Mouse (Mus musculus): ENCODE data around the gene Cadm4. TPM values are rescaled to one million over a fixed set of nuclear protein-coding genes. Genes with fewer than 3 reads are reported as not detected.

Gene Cadm4
- total RNA-seq, 1 experiment, result 10.8 TPM

GRCm38 (mm10) chr7:24539686-24540085 is 57.9 kb downstream of the Cadm4 start:
- in situ Hi-C loops (cut with MboI; ENCODE audit: low sequenced_read_pairs in 2 of 2, unreplicated experiment in 2 of 2), result no loop called here
- Histone ChIP-seq H3K27ac (ENCODE audit: insufficient read depth, low read depth, low read length, poor library complexity, severe bottlenecking) (no peak overlapping the region), H3K4me1 (ENCODE audit: control insufficient read depth in 2 of 2, insufficient read depth in 2 of 2, low read length in 2 of 2, poor library complexity in 1 of 2) (0 out of 4 replicates have a peak, but pooled peaks cover 0 to 2% of the 10 kb centered on the region in 2 experiments), H3K4me3 (ENCODE audit: insufficient read depth in 1 of 2, low read depth in 1 of 2, low read length in 2 of 2, poor library complexity in 1 of 2, severe bottlenecking in 1 of 2) (no peak overlapping the region), H3K9ac (ENCODE audit: insufficient read depth, low read depth, low read length, poor library complexity, severe bottlenecking) (no peak overlapping the region), H3K36me3 (ENCODE audit: control insufficient read depth, insufficient read depth, low read length, poor library complexity, severe bottlenecking) (no peaks in the 10 kb centered on the region), H3K9me3 (ENCODE audit: control insufficient read depth, insufficient read depth, low read depth, low read length) (no peaks in the 10 kb centered on the region)
- TF ChIP-seq MAFK (IDR thresholded peaks at IDR 0.05; ENCODE audit: insufficient read depth, low read depth, low read length), result no peak
- TF ChIP-seq ZC3H11A (IDR thresholded peaks at IDR 0.05; ENCODE audit: borderline replicate concordance, low read depth, low read length), result no peak
- TF ChIP-seq HCFC1 (IDR thresholded peaks at IDR 0.05; ENCODE audit: borderline replicate concordance, insufficient read depth, low read length), result no peak
- TF ChIP-seq ZNF384 (IDR thresholded peaks at IDR 0.05; ENCODE audit: low read depth, low read length), result no peak
- TF ChIP-seq CHD2 (IDR thresholded peaks at IDR 0.05; ENCODE audit: low read depth, low read length), result no peak
- DNase-seq (ENCODE audit: low read depth, low spot score), result no peak

GRCm38 (mm10) chr7:24544506-24544905 is 62.7 kb downstream of the Cadm4 start:
- no peaks in the 10 kb centered on the region for H3K9me3 ChIP-seq (ENCODE audit: control insufficient read depth, insufficient read depth, low read depth, low read length)
- DNase-seq (ENCODE audit: low read depth, low spot score), result no peak
- TF ChIP-seq CHD2 (IDR thresholded peaks at IDR 0.05; ENCODE audit: low read depth, low read length) (peak; percentile 80), HCFC1 (IDR thresholded peaks at IDR 0.05; ENCODE audit: borderline replicate concordance, insufficient read depth, low read length) (no peak), ZNF384 (IDR thresholded peaks at IDR 0.05; ENCODE audit: low read depth, low read length) (no peak), ZC3H11A (IDR thresholded peaks at IDR 0.05; ENCODE audit: borderline replicate concordance, low read depth, low read length) (0 out of 2 replicates have a peak, but pooled peaks have one; percentile 14), MAFK (IDR thresholded peaks at IDR 0.05; ENCODE audit: insufficient read depth, low read depth, low read length) (no peak)
- in situ Hi-C loops (cut with MboI; ENCODE audit: low sequenced_read_pairs in 2 of 2, unreplicated experiment in 2 of 2), result no loop called here
- no peak overlapping the region for H3K27ac ChIP-seq (ENCODE audit: insufficient read depth, low read depth, low read length, poor library complexity, severe bottlenecking)
- no peak overlapping the region for H3K9ac ChIP-seq (ENCODE audit: insufficient read depth, low read depth, low read length, poor library complexity, severe bottlenecking)
- H3K36me3 ChIP-seq (ENCODE audit: control insufficient read depth, insufficient read depth, low read length, poor library complexity, severe bottlenecking), result peaks cover 9% of the 10 kb centered on the region
- 0 out of 4 replicates have a peak overlapping the region, but pooled peaks of 1 of the 2 experiments have one; percentile 7 for H3K4me3 ChIP-seq (ENCODE audit: insufficient read depth in 1 of 2, low read depth in 1 of 2, low read length in 2 of 2, poor library complexity in 1 of 2, severe bottlenecking in 1 of 2)
- peaks cover 0 to 7% of the 10 kb centered on the region in 2 experiments; a peak in 1 of 4 replicates for H3K4me1 ChIP-seq (ENCODE audit: control insufficient read depth in 2 of 2, insufficient read depth in 2 of 2, low read length in 2 of 2, poor library complexity in 1 of 2)

- Histone ChIP-seq H3K4me3 (ENCODE audit: insufficient read depth in 1 of 2, low read depth in 1 of 2, low read length in 2 of 2, poor library complexity in 1 of 2, severe bottlenecking in 1 of 2) (peak within 1 kb of the TSS; percentile 85 to 98), H3K9me3 (ENCODE audit: control insufficient read depth, insufficient read depth, low read depth, low read length) (no peaks in the 10 kb centered on the region)
- in situ Hi-C loops (cut with MboI; ENCODE audit: low sequenced_read_pairs in 2 of 2, unreplicated experiment in 2 of 2), result no loop called here
Measured at GRCm38 (mm10) chr7:24546068-24546614, 64.3 kb downstream of the Cadm4 start, which contains the start of the genes Pinlyp and Xrcc1. Pinlyp (minus strand) TSS chr7:24546118. Xrcc1 (plus strand) TSS chr7:24546289.

GRCm38 (mm10) chr7:24546634-24547389 is 65.0 kb downstream of the Cadm4 start:
- H3K27ac ChIP-seq (ENCODE audit: insufficient read depth, low read depth, low read length, poor library complexity, severe bottlenecking), result peak overlapping the region; percentile 34
- H3K36me3 ChIP-seq (ENCODE audit: control insufficient read depth, insufficient read depth, low read length, poor library complexity, severe bottlenecking), result peaks cover 14% of the 10 kb centered on the region
- peaks cover 0 to 11% of the 10 kb centered on the region in 2 experiments; a peak in 2 of 4 replicates for H3K4me1 ChIP-seq (ENCODE audit: control insufficient read depth in 2 of 2, insufficient read depth in 2 of 2, low read length in 2 of 2, poor library complexity in 1 of 2)
- H3K4me3 ChIP-seq (ENCODE audit: insufficient read depth in 1 of 2, low read depth in 1 of 2, low read length in 2 of 2, poor library complexity in 1 of 2, severe bottlenecking in 1 of 2), result peak overlapping the region; percentile 85 to 98
- in situ Hi-C loops (cut with MboI; ENCODE audit: low sequenced_read_pairs in 2 of 2, unreplicated experiment in 2 of 2), result no loop called here
- DNase-seq (ENCODE audit: low read depth, low spot score), result peak; percentile 99
- H3K9ac ChIP-seq (ENCODE audit: insufficient read depth, low read depth, low read length, poor library complexity, severe bottlenecking), result peak overlapping the region; percentile 97
- TF ChIP-seq HCFC1 (IDR thresholded peaks at IDR 0.05; ENCODE audit: borderline replicate concordance, insufficient read depth, low read length), result peak; percentile 64; the same call in 1 of the 2 replicates
- TF ChIP-seq MAFK (IDR thresholded peaks at IDR 0.05; ENCODE audit: insufficient read depth, low read depth, low read length), result 0 out of 2 replicates have a peak, but pooled peaks have one; percentile 13
- TF ChIP-seq ZC3H11A (IDR thresholded peaks at IDR 0.05; ENCODE audit: borderline replicate concordance, low read depth, low read length), result no peak
- H3K9me3 ChIP-seq (ENCODE audit: control insufficient read depth, insufficient read depth, low read depth, low read length), result no peaks in the 10 kb centered on the region

More at GRCm38 (mm10) chr7:24546068-24546614, 64.3 kb downstream of the Cadm4 start, which contains the start of the genes Pinlyp and Xrcc1:
- H3K4me1 ChIP-seq (ENCODE audit: control insufficient read depth in 2 of 2, insufficient read depth in 2 of 2, low read length in 2 of 2, poor library complexity in 1 of 2), result peaks cover 0 to 10% of the 10 kb centered on the region in 2 experiments; a peak in 2 of 4 replicates
- peak within 1 kb of the TSS; percentile 34 for H3K27ac ChIP-seq (ENCODE audit: insufficient read depth, low read depth, low read length, poor library complexity, severe bottlenecking)
- DNase-seq (ENCODE audit: low read depth, low spot score), result no peak
- TF ChIP-seq ZNF384 (IDR thresholded peaks at IDR 0.05; ENCODE audit: low read depth, low read length) (no peak), CHD2 (IDR thresholded peaks at IDR 0.05; ENCODE audit: low read depth, low read length) (no peak), ZC3H11A (IDR thresholded peaks at IDR 0.05; ENCODE audit: borderline replicate concordance, low read depth, low read length) (no peak), MAFK (IDR thresholded peaks at IDR 0.05; ENCODE audit: insufficient read depth, low read depth, low read length) (no peak), HCFC1 (IDR thresholded peaks at IDR 0.05; ENCODE audit: borderline replicate concordance, insufficient read depth, low read length) (no peak)
- peaks cover 14% of the 10 kb centered on the region for H3K36me3 ChIP-seq (ENCODE audit: control insufficient read depth, insufficient read depth, low read length, poor library complexity, severe bottlenecking)
- peak within 1 kb of the TSS; percentile 97 for H3K9ac ChIP-seq (ENCODE audit: insufficient read depth, low read depth, low read length, poor library complexity, severe bottlenecking)
